Mouse (Mus musculus) adrenal gland (tissue): ENCODE results near the gene Zdhhc19.

Experiments used
- intact Hi-C: fragments of 180-260 bp; cut with DNase I; formaldehyde crosslinking; loops from one replicate; pipeline ENCODE4 v1.15.1; 2025

Gene Zdhhc19

GRCm38 (mm10) chr16:32607562-32608343 lies 111.7 kb downstream of the Zdhhc19 start:
- intact Hi-C loops = no loop called here

GRCm38 (mm10) chr16:32608344-32608711 lies 112.3 kb downstream of the Zdhhc19 start:
- intact Hi-C loops = no loop called here

- intact Hi-C loops = no loop called here
Observed at GRCm38 (mm10) chr16:32608712-32609400, 112.8 kb downstream of the Zdhhc19 start, which contains the start of gene Tfrc. Gene Tfrc (plus strand): TSS chr16:32608920.

GRCm38 (mm10) chr16:32609401-32609779 lies 113.3 kb downstream of the Zdhhc19 start:
- intact Hi-C loops = no loop called here

- intact Hi-C loops = loop anchor here (5.0 kb wide), 1 partner anchor 103 kb away; no protein-coding TSS in a partner anchor
Observed at GRCm38 (mm10) chr16:32610460-32611255, 114.6 kb downstream of the Zdhhc19 start.
